Mouse (Mus musculus) skeletal muscle tissue, adult 2 months (tissue): ENCODE measurements around the gene Herc2.

Experiments
- DNase-seq: peaks from one replicate; pipeline ENCODE4 v3.0.0-alpha.2; 2012; ENCODE audit warnings: low read depth, low spot score

Gene Herc2

GRCm38 (mm10) chr7:56066634-56067033 lies 16.6 kb downstream of the Herc2 start:
- DNase-seq: no peak

GRCm38 (mm10) chr7:56071724-56072123 lies 21.7 kb downstream of the Herc2 start:
- no peak for DNase-seq

- DNase-seq: no peak
These were observed 33.0 kb downstream of the Herc2 start for GRCm38 (mm10) chr7:56083034-56083433.

DNA sequence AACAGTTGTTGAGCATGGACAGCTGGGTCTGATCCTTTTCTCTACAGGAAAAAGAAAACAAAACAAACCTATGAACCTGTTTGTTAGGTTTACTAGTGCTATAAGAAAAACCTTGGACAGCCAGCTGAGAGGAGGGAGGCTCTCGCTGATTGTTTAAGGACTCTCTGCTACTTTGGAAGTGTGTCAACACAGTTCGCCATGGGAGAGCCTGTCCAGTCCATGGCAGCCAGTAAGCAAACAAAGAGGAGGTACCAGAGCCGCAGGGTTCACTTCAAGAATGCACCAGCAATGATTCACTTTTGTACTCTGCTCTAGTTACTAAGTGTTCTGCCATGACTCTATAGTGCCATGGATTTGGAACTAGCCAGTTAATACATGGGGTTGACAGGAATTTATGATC lies 39.1 kb downstream of the Herc2 start:
- DNase-seq: no peak

DNA sequence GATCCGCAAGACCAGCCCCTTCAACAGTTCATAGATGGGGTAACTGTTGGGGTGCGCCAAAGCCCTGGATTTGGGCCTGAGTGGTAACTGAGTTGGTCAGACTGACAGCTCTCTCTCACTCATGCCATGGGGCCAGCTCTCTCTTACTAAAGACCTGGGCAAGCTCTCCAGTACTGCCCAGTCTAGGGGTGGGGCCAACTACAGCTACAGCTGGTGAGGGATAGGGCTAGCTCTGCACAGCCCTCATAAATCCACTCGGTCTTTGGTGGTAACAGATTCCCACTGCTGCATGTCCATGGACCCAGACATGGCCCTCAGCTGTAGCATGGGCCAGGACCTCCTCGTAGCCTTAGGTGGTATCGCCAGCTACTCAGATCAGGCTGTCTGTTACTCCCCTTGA lies 41.4 kb downstream of the Herc2 start:
- DNase-seq: no peak

GRCm38 (mm10) chr7:56102293-56102847 lies 52.4 kb downstream of the Herc2 start:
- DNase-seq: no peak

DNA sequence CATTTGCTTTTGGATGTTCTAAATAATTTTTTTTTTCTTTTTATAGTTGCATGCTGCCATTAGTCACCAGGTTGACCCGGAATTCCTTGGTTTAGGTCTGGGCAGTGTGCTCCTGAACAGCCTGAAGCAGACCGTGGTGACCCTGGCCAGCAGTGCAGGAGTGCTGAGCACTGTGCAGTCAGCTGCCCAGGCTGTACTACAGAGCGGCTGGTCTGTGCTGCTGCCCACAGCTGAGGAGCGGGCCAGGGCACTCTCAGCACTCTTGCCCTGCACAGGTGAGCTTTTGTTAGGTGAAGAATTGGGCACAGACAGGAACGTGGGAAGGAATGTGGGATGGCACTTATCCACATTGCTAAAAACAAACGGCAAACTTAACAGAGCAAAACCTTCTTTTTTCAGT lies 63.0 kb downstream of the Herc2 start:
- DNase-seq: no peak

DNA sequence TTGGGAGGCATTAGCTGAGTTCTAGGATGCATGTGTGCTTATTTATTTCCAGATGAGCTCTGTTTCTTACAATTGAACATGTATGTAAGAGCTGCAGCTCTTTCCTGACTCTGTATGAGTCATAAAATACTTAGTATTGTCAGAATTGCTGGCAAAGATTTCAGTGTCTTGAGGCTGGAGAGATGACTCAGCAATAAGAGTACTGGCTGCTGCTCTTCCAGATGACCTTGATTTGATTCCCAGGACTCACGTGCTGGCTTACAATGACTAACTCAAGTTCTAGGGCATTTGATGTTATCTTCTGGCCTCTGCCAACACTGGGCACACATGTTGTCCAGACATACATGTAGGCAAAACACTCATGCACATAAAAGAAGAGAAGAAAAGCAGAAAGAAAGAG lies 64.2 kb downstream of the Herc2 start:
- peak; percentile 36 for DNase-seq

- no peak for DNase-seq
These were observed 71.0 kb downstream of the Herc2 start for GRCm38 (mm10) chr7:56120968-56121367.

- DNase-seq: no peak
These were observed 71.4 kb downstream of the Herc2 start for GRCm38 (mm10) chr7:56121425-56121824.

DNA sequence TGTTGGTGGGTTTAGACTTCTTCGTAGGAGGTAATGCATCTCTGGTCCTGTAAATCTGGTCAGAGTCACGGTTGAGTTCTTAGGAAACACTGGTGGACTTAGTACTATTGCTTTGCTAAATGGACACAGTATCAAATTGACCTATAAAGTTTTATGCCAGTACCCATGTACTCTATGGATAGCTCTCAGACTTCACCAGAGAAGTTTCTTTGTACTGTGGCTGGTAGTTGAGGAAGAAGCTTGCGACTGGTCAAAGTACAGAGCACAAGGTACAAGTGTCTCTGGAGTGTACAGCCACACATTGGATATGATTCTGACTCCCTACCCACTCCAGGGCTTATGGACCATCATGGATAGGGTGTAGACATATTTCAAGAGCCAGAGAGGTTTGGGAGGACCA lies 78.1 kb downstream of the Herc2 start:
- no peak for DNase-seq

DNA sequence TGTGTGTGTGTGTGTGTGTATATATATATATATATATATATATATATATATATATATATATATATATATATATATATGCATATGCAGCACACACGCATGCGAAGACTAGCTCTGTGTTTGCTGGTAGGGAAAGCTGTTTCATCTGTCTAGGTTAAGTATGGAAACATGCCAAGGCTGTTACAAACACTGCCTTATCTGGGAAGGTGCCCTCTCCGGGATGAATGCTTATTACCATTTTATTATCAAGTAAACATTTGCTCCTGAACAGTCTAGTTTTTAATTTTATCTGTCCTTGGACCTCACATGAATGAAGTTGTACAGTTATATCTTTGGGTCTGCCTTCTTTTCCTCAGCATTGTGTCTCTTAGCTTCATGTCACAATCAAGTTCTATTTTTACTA lies 79.6 kb downstream of the Herc2 start:
- no peak for DNase-seq

GRCm38 (mm10) chr7:56131548-56131947 lies 81.6 kb downstream of the Herc2 start:
- DNase-seq: no peak

- DNase-seq: no peak
These were observed 88.7 kb downstream of the Herc2 start for GRCm38 (mm10) chr7:56138706-56139105.

GRCm38 (mm10) chr7:56146424-56146823 lies 96.4 kb downstream of the Herc2 start:
- no peak for DNase-seq

GRCm38 (mm10) chr7:56148925-56149324 lies 98.9 kb downstream of the Herc2 start:
- no peak for DNase-seq

- DNase-seq: no peak
These were observed 102.1 kb downstream of the Herc2 start for GRCm38 (mm10) chr7:56151885-56152676.

GRCm38 (mm10) chr7:56153161-56153560 lies 103.2 kb downstream of the Herc2 start:
- DNase-seq: no peak

- no peak for DNase-seq
These were observed 103.6 kb downstream of the Herc2 start for GRCm38 (mm10) chr7:56153625-56154024.

DNA sequence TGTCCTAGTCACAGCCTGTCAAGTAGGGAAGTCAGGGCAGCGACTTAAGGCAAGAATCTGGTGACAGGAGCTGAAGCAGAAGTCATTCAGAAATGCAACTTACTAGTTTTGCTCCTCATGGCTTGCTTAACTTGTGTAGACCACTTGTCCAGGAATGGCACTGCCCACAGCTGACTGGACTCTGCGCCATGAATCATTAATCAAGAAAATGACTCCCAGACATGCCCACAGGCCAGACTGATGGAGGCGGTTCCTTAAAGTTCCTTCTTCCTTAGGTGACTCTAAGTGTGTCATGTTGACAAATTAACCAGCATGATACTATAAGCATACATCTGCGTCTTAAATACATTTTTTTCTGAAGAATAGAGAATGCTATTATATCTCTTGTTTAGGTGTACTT lies 113.3 kb downstream of the Herc2 start:
- no peak for DNase-seq

GRCm38 (mm10) chr7:56168713-56169112 lies 118.7 kb downstream of the Herc2 start:
- DNase-seq: no peak

- no peak for DNase-seq
These were observed 127.4 kb downstream of the Herc2 start for GRCm38 (mm10) chr7:56177371-56177770.

- no peak for DNase-seq
These were observed 141.0 kb downstream of the Herc2 start for GRCm38 (mm10) chr7:56191041-56191440.

GRCm38 (mm10) chr7:56191661-56192060 lies 141.7 kb downstream of the Herc2 start:
- no peak for DNase-seq
